Mouse (Mus musculus) intestine, embryonic 14.5 days (tissue): ENCODE results near the gene Gli1. TPM values are rescaled to one million over a fixed set of nuclear protein-coding genes. Genes with fewer than 3 reads are reported as not detected.
"Not testable (repeated sequence)": the region's sequence is repeated elsewhere in the genome, so short reads cannot be mapped to it uniquely, and the experiment has no call there.

Experiments used
- ATAC-seq: fragments of 200-750 bp; cut with Nextera tagmentation; replicated peaks from 2 replicates; pipeline ENCODE4 v1.8.0; 2017; ENCODE audit warnings: low read depth, moderate number of reproducible peaks, moderate TSS enrichment, moderate library complexity; ENCODE audit not compliant: low FRiP score, low TSS enrichment
- DNase-seq: peaks from one replicate; pipeline ENCODE4 v3.0.0-alpha.2; 2018; ENCODE audit warnings: low spot score
- H3K27ac ChIP-seq: fragments of 300-500 bp; sonication (generic); 2 replicates; pipeline ENCODE4 v1.5.1; 2014; ENCODE audit warnings: low read depth, mild to moderate bottlenecking, control low read depth
- H3K27me3 ChIP-seq: fragments of 300-500 bp; sonication (generic); replicated peaks from 2 replicates; pipeline ENCODE4 v1.6.1; 2014; ENCODE audit warnings: low read length, control low read depth; ENCODE audit not compliant: control insufficient read depth, insufficient read depth
- H3K36me3 ChIP-seq: fragments of 300-500 bp; sonication (generic); 2 replicates; pipeline ENCODE4 v1.6.1; 2014; ENCODE audit warnings: low read length, control low read depth; ENCODE audit not compliant: control insufficient read depth, insufficient read depth
- H3K4me1 ChIP-seq: fragments of 300-500 bp; sonication (generic); replicated peaks from 2 replicates; pipeline ENCODE4 v1.6.1; 2014; ENCODE audit warnings: low read length, control low read depth, mixed read lengths; ENCODE audit not compliant: control insufficient read depth, insufficient read depth
- H3K4me2 ChIP-seq: fragments of 300-500 bp; sonication (generic); 2 replicates; pipeline ENCODE4 v1.6.1; 2014; ENCODE audit warnings: low read length
- H3K4me3 ChIP-seq: fragments of 300-500 bp; sonication (generic); 2 replicates; pipeline ENCODE4 v1.5.1; 2014; ENCODE audit warnings: low read depth, low read length, control low read depth, mixed read lengths
- H3K9ac ChIP-seq: fragments of 300-500 bp; sonication (generic); 2 replicates; pipeline ENCODE4 v1.6.1; 2014; ENCODE audit warnings: mild to moderate bottlenecking, low read length
- H3K9me3 ChIP-seq: fragments of 300-500 bp; sonication (generic); 2 replicates; pipeline ENCODE4 v1.6.1; 2016; ENCODE audit warnings: low read length, control low read depth; ENCODE audit not compliant: control insufficient read depth
- WGBS: fragments of 180-500 bp; shearing (Covaris S2); extraction: QIAGEN DNeasy Blood & Tissue Kit; methylation state at CpG from one replicate; pipeline ENCODE4 v1.1.7; 2014; 5-methylcytosine and 5-hydroxymethylcytosine counted together
- polyA plus RNA-seq: library from polyadenylated mRNA; unstranded; fragments of >200 nt; fragmentation: Nextera tagmentation; extraction: Ambion mirVana; gene quantifications from 2 replicates; pipeline ENCODE4 v1.2.1, GENCODE M21; 2014

Gene Gli1
- polyA plus RNA-seq, 1 experiment from 2014 or later, result 12.6 TPM

GRCm38 (mm10) chr10:127312356-127312676 lies 29.5 kb downstream of the Gli1 start:
- no peaks in the 10 kb centered on the region for H3K27me3 ChIP-seq
- peaks cover 8% of the 10 kb centered on the region for H3K4me1 ChIP-seq
- WGBS, result under 1% methylated on average over 4 of the region's 4 CpGs
- H3K9me3 ChIP-seq, result no peaks in the 10 kb centered on the region
- peak overlapping the region; percentile 68; the same call in 1 of the 2 replicates for H3K9ac ChIP-seq
- H3K4me3 ChIP-seq, result peak overlapping the region; percentile 74
- H3K27ac ChIP-seq, result peak overlapping the region; percentile 65
- ATAC-seq, result peak; percentile 54
- peak overlapping the region; percentile 91 for H3K4me2 ChIP-seq
- peak; percentile 94 for DNase-seq
- H3K36me3 ChIP-seq, result peaks cover 27% of the 10 kb centered on the region

DNA sequence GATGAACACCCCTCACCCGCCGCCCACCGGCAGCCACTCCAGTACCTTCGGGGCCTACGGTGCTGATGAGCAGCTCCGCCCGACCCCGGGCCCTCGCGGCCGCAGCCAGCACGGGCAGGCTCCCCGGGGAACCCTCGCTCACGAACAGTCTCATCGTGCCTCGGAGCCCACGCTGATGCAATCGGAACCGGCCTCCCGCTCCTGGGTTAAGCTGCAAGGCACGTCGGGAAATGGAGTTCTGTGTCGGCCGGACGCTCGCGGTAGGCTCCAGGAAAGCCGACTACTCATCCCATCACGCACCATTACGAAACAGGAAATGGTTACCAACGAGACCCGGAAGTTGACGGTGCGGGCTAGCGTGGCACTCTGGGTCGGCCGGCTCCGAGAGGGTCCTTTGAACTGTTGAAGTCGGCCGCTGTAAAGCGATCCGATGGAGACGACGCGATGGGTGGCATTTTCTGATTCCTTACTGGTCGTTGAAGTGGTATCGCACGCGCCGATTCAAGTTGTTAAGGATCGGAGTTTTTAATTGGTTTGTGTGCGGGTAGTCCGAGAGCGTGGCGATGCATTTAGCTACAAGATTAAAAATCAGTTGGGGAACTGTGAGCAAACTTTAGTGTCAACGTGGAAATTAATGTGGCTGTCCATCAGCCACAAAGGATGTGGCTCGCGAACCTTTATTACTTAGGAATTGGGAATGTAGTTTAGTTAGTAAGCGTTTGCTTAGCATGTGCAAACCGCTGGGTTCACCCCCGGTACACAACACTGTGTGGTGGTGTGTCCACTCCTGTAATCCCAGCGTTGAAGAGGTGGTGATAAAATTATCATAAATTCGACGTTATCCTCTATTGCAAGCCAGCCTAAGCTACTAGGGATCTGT lies 30.1 kb downstream of the Gli1 start, which contains the start of gene Mars:
Gene Mars, minus strand, starts transcription at position 311 of the 880 bp plus-strand sequence.
- no peaks in the 10 kb centered on the region for H3K27me3 ChIP-seq
- peak; percentile 93 for DNase-seq
- H3K4me1 ChIP-seq, result peaks cover 8% of the 10 kb centered on the region
- ATAC-seq, result peak; percentile 96
- H3K4me2 ChIP-seq, result peak within 1 kb of the TSS; percentile 91
- peaks cover 33% of the 10 kb centered on the region for H3K36me3 ChIP-seq
- peak within 1 kb of the TSS; percentile 68 for H3K9ac ChIP-seq
- H3K9me3 ChIP-seq, result no peaks in the 10 kb centered on the region
- H3K4me3 ChIP-seq, result peak within 1 kb of the TSS; percentile 74
- WGBS, result under 1% methylated on average over 65 of the region's 65 CpGs
- peak within 1 kb of the TSS; percentile 70 for H3K27ac ChIP-seq

- H3K9me3 ChIP-seq, result no peaks in the 10 kb centered on the region
- H3K4me2 ChIP-seq, result peak overlapping the region; percentile 86
- 37% methylated on average over 23 of the region's 23 CpGs for WGBS
- H3K27ac ChIP-seq, result peak overlapping the region; percentile 70; the same call in 1 of the 2 replicates
- peaks cover 8% of the 10 kb centered on the region for H3K4me1 ChIP-seq
- H3K9ac ChIP-seq, result peak overlapping the region; percentile 68
- H3K4me3 ChIP-seq, result peak overlapping the region; percentile 74
- DNase-seq (no peak), ATAC-seq (peak; percentile 53)
- peaks cover 42% of the 10 kb centered on the region for H3K36me3 ChIP-seq
- H3K27me3 ChIP-seq, result no peaks in the 10 kb centered on the region
Measured at GRCm38 (mm10) chr10:127310523-127311475, 31.0 kb downstream of the Gli1 start.

DNA sequence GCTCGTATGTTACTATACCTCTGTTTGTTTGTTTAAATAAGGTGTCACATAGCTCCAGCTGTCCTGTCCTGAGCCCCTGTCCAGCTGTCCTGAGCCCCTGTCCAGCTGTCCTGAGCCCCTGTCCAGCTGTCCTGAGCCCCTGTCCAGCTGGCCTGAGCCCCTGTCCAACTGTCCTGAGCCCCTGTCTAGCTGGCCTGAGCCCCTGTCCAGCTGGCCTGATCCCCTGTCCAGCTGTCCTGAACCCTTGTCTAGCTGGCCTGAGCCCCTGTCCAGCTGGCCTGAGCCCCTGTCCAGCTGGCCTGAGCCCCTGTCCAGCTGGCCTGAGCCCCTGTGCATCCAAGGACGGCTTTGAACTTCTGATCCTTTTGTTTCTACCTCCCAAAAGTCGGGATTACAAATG lies 32.6 kb downstream of the Gli1 start:
- H3K4me1 ChIP-seq, H3K9ac ChIP-seq, ATAC-seq, DNase-seq, H3K4me3 ChIP-seq, H3K4me2 ChIP-seq, H3K27me3 ChIP-seq, H3K27ac ChIP-seq, H3K9me3 ChIP-seq: not testable (repeated sequence)
- peaks cover 59% of the 10 kb centered on the region for H3K36me3 ChIP-seq
- WGBS, result 88% methylated on average over 3 of the region's 3 CpGs

DNA sequence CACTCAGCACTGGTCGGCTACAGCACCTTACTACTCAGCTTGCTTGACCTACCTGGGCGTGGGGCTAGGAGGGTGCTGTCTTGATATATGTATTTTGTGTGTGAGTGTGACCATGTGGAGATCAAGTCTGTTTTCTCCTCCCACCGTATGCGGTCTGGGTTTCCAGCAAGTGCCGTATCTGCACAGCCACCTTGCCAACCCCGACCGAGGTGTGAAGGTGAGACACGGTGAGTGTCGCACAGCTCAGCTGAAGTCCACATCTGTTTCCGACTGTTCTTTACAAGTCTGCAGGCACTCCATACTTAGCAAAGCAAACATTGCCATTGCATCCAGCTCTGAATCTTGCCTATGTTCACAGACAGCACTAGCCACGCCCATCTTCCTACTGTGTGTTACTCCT lies 38.6 kb downstream of the Gli1 start:
- Histone ChIP-seq H3K9me3 (no peaks in the 10 kb centered on the region), H3K27me3 (no peaks in the 10 kb centered on the region), H3K4me2 (no peak overlapping the region), H3K4me1 (no peaks in the 10 kb centered on the region), H3K27ac (no peak overlapping the region), H3K4me3 (no peak overlapping the region), H3K9ac (no peak overlapping the region), H3K36me3 (peaks cover 100% of the 10 kb centered on the region)
- 90% methylated on average over 11 of the region's 11 CpGs for WGBS
- no peak for ATAC-seq
- no peak for DNase-seq

DNA sequence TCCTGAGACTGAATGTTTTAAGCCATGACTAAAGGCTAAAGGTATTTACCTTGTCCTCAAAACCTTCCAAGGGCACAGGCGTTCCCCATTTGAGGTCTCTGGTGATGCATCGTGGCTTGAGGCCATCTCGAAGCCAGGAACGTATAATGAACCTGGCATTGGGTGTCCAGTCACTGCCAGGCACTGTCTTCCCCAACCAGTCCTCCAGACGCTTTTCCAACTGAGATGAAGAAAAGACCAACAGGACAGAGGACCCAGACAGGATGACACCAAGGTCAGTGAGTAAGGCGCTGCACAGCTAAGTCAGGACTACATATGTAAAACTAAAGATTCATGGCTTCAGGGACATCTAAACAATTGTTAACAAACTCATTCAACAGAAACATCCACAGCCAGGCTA lies 41.4 kb downstream of the Gli1 start:
- Histone ChIP-seq H3K27me3 (no peaks in the 10 kb centered on the region), H3K9ac (no peak overlapping the region), H3K27ac (no peak overlapping the region), H3K4me3 (no peak overlapping the region), H3K4me1 (no peaks in the 10 kb centered on the region), H3K36me3 (peaks cover 97% of the 10 kb centered on the region), H3K9me3 (no peaks in the 10 kb centered on the region), H3K4me2 (no peak overlapping the region)
- ATAC-seq, result no peak
- whole genome bisulfite sequencing, result 92% methylated on average over 6 of the region's 6 CpGs
- DNase-seq, result no peak

- no peaks in the 10 kb centered on the region for H3K9me3 ChIP-seq
- no peak for ATAC-seq
- H3K27ac ChIP-seq, result no peak overlapping the region
- peaks cover 7% of the 10 kb centered on the region; the same call in 1 of the 2 replicates for H3K4me1 ChIP-seq
- H3K4me2 ChIP-seq, result no peak overlapping the region
- WGBS, result 91% methylated on average over 16 of the region's 16 CpGs
- no peak overlapping the region for H3K4me3 ChIP-seq
- no peak overlapping the region for H3K9ac ChIP-seq
- H3K36me3 ChIP-seq, result peaks cover 89% of the 10 kb centered on the region
- no peaks in the 10 kb centered on the region for H3K27me3 ChIP-seq
- DNase-seq, result no peak
Measured at GRCm38 (mm10) chr10:127297015-127297871, 44.5 kb downstream of the Gli1 start.
